Mouse (Mus musculus) bone marrow, adult 2 months (tissue): Measurements from ENCODE around the gene Parp8.

ENCODE experiments used
- CTCF ChIP-seq: fragments of 200-500 bp; IDR thresholded peaks from 2 replicates; pipeline ENCODE4 v1.5.1; 2011; ENCODE audit warnings: low read length, control low read depth; ENCODE audit not compliant: control insufficient read depth, insufficient read depth
- POLR2A ChIP-seq: fragments of 200-500 bp; IDR thresholded peaks from 2 replicates; pipeline ENCODE4 v1.6.1; 2011; ENCODE audit warnings: low read depth, mild to moderate bottlenecking, control low read depth, low read length, borderline replicate concordance; ENCODE audit not compliant: control insufficient read depth

DNA sequence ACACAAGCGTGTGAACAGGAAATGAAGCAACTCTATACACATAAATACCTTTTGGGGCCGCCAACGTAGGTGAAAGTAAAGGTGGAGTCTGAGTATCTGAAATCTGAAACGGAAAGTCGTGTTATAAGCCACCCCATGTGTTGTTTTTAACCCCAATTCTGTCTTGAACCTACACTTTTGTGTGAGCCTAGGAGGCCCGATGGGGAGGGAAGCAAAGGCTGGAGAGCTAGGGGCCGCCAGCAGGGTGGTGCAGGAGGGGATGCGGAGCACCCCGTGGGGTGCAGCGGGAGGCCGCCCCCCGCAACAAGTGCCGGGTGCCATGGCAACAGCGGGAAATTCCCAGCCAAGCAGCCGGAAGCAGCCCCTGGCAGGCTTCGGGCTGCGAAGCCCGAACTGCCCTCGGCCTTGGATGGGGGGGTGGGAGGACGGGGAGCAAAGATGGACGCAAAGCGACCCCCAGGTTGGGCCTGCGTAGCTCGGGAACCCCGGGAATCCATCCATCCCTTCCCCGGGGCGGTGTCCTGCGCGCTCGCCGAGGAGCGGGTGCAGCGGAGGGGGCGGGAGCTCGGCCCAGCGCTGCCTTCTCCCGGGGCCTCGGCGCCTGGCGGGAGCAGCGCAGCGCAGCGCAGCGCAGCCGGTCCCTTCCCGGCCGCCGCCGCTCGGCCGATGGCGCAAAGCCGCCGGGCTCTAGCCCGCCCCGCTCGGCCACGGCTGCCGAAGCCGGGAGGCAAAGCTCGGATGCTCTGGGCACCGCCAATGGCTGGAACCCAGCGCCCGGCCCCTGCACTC, 1.0 kb downstream of the Parp8 start:
- no peak for TF ChIP-seq CTCF
- TF ChIP-seq POLR2A: no peak; the same call in 1 of the 2 replicates
